Mouse (Mus musculus) left cerebral cortex, adult 8-10 months (tissue): ENCODE data around the gene Nck2. TPM values are rescaled to one million over a fixed set of nuclear protein-coding genes. Genes with fewer than 3 reads are reported as not detected.

Experiments
- DNase-seq, 2 experiments: peaks; one replicate each; pipeline ENCODE4 v3.0.0; 2022; ENCODE audit warnings: low spot score in 2 of 2
- total RNA-seq, 4 experiments: library from RNA; stranded (reverse); gene quantifications; 2 replicates each; pipeline ENCODE4 v1.2.4; 2022

The Nck2 gene
- total RNA-seq, 4 experiments from 2014 or later: 30.7 to 38.3 (median 34.9) TPM

- DNase-seq: no peak
These were observed 117.8 kb downstream of the Nck2 start for GRCm38 (mm10) chr1:43562002-43562666.

GRCm38 (mm10) chr1:43565260-43565659, 120.9 kb downstream of the Nck2 start:
- no peak for DNase-seq

GRCm38 (mm10) chr1:43566677-43567377, 122.4 kb downstream of the Nck2 start:
- no peak for DNase-seq

GRCm38 (mm10) chr1:43568824-43569223, 124.4 kb downstream of the Nck2 start:
- DNase-seq: no peak

- no peak for DNase-seq
These were observed 126.7 kb downstream of the Nck2 start for GRCm38 (mm10) chr1:43571105-43571504.

GRCm38 (mm10) chr1:43574793-43575304, 130.5 kb downstream of the Nck2 start:
- DNase-seq: no peak

GRCm38 (mm10) chr1:43577371-43577770, 133.0 kb downstream of the Nck2 start:
- no peak for DNase-seq

GRCm38 (mm10) chr1:43583564-43583963, 139.2 kb downstream of the Nck2 start:
- no peak for DNase-seq

- no peak for DNase-seq
These were observed 144.6 kb downstream of the Nck2 start for GRCm38 (mm10) chr1:43589001-43589400.

- no peak for DNase-seq
These were observed 145.5 kb downstream of the Nck2 start for GRCm38 (mm10) chr1:43589910-43590309.

- no peak for DNase-seq
These were observed 146.3 kb downstream of the Nck2 start for GRCm38 (mm10) chr1:43590727-43591126.

- no peak for DNase-seq
These were observed 148.7 kb downstream of the Nck2 start for GRCm38 (mm10) chr1:43593069-43593468.

GRCm38 (mm10) chr1:43594738-43595137, 150.4 kb downstream of the Nck2 start:
- no peak for DNase-seq

GRCm38 (mm10) chr1:43597731-43598130, 153.4 kb downstream of the Nck2 start:
- no peak for DNase-seq

- no peak for DNase-seq
These were observed 155.1 kb downstream of the Nck2 start for GRCm38 (mm10) chr1:43599483-43599882.

- no peak for DNase-seq
These were observed 156.7 kb downstream of the Nck2 start for GRCm38 (mm10) chr1:43601054-43601453.

- DNase-seq: no peak
These were observed 171.6 kb downstream of the Nck2 start for GRCm38 (mm10) chr1:43615948-43616347.

Other genes with a start within 250 kb of the Nck2 start
- gene Fhl2, start 247.6 kb upstream of the Nck2 start, total RNA-seq: 10 to 100 TPM; 51.8 to 54.6 (median 52.9) TPM